Mouse (Mus musculus) frontal cortex, postnatal 36 days (tissue): ENCODE data around the gene Esrrg.

Experiments used
- DNase-seq, 2 experiments: peaks; one replicate each; pipeline ENCODE4 v3.0.0; 2022; ENCODE audit warnings: low spot score in 2 of 2

The Esrrg gene

GRCm38 (mm10) chr1:188261903-188262682 is 653.5 kb downstream of the Esrrg start, which contains the start of gene Ush2a:
Ush2a (plus strand) TSS chr1:188262023.
- no peak for DNase-seq
